In the genomic region with DNA sequence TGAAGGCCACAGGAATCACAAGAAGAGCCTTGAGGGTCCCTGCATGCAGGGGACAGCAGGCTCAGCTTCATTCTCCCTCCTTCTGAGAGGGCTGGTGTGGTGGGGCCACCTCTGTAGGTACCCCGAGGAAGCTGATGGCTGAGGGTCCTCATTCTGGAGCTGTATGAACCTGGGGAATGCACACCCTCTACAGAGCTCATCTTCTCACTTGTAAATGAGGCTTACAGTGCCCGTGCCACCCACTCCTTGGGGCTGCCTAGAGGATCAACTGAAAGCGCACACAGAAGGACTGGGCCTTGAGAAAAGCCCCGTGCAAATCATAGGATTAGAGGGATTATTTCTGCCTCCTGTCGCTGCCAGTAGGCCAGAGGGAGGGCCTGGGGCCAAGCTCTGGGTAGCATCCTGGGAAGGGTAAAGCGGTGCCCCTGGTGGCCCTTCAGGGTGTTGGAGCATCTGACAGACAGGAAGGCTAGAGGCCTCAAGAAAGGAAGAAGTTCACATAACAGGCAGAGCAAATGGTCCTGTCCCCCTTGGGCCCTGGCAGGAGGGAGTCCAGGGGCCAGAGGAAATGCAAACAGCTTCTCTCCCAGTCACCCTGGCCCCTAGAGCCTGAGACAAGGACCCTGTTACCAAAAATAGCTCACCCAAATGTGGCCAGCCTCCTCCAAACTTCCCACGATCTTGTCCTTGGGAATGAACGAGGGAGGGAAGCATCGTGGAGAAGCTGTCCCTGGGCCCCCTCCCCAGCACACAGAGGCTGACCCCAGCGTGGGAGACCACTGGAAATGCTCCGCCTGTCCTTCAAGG, we compare ENCODE assay signal across 8 mouse cellular contexts. TPM values are rescaled to one million over a fixed set of nuclear protein-coding genes. Genes with fewer than 3 reads are reported as not detected.
DNase-seq lines count a peak whose midpoint lies in the region; ATAC-seq and TF ChIP-seq lines count a peak whose summit lies in the region.

No protein-coding gene starts in this region.

- no peak overlapping the region for H3ac ChIP-seq in myocyte (ENCODE audit: control insufficient read depth, insufficient read length)

- H3K27ac ChIP-seq in cerebellum, adult 2 months (ENCODE audit: insufficient read depth, low read length) = no peak overlapping the region
- H3K27ac ChIP-seq in neural tube, embryonic 13.5 days (replicated peaks) = no peak overlapping the region
- no peak overlapping the region for H3K27ac ChIP-seq in neural tube, embryonic 15.5 days (replicated peaks)
- H3K27ac ChIP-seq in intestine, postnatal 0 days (ENCODE audit: low read depth, low read length) = peak overlapping the region; percentile 78

- TF ChIP-seq CTCF in cerebellum, adult 2 months (IDR thresholded peaks at IDR 0.05; ENCODE audit: borderline replicate concordance, insufficient read depth, low read depth, low read length) = peak; percentile 10; the same call in 1 of the 2 replicates
- TF ChIP-seq CTCF in intestine, postnatal 0 days (IDR thresholded peaks at IDR 0.05; ENCODE audit: low read depth) = peak; percentile 59

- no peak overlapping the region for H3K4me2 ChIP-seq in neural tube, embryonic 13.5 days
- no peak overlapping the region for H3K4me2 ChIP-seq in neural tube, embryonic 15.5 days
- no peak overlapping the region for H3K4me2 ChIP-seq in intestine, postnatal 0 days (replicated peaks; ENCODE audit: low read depth)
- H3K4me2 ChIP-seq in myocyte (ENCODE audit: low read depth) = peak overlapping the region; percentile 26

- 68% methylated on average over 11 of the region's 11 CpGs for WGBS in cerebellum, adult 2 months
- 62% methylated on average over 11 of the region's 11 CpGs for WGBS in neural tube, embryonic 13.5 days
- WGBS in neural tube, embryonic 15.5 days = 62% methylated on average over 11 of the region's 11 CpGs
- 37% methylated on average over 11 of the region's 11 CpGs for WGBS in intestine, postnatal 0 days

- no peaks in the 10 kb centered on the region for H3K27me3 ChIP-seq in cerebellum, adult 2 months (ENCODE audit: control insufficient read depth, insufficient read depth, low read length)
- H3K27me3 ChIP-seq in neural tube, embryonic 13.5 days = no peaks in the 10 kb centered on the region
- H3K27me3 ChIP-seq in neural tube, embryonic 15.5 days (replicated peaks) = no peaks in the 10 kb centered on the region
- no peaks in the 10 kb centered on the region for H3K27me3 ChIP-seq in intestine, postnatal 0 days (replicated peaks; ENCODE audit: control insufficient read depth, insufficient read depth, low read length)
- no peaks in the 10 kb centered on the region for H3K27me3 ChIP-seq in myocyte (ENCODE audit: control insufficient read depth, insufficient read depth, insufficient read length)

- H3K79me2 ChIP-seq in myocyte (ENCODE audit: control insufficient read depth, insufficient read depth) = peaks cover 1% of the 10 kb centered on the region

- H3K36me3 ChIP-seq in neural tube, embryonic 13.5 days = peaks cover 53% of the 10 kb centered on the region
- H3K36me3 ChIP-seq in neural tube, embryonic 15.5 days = peaks cover 36% of the 10 kb centered on the region
- peaks cover 45% of the 10 kb centered on the region for H3K36me3 ChIP-seq in intestine, postnatal 0 days (ENCODE audit: control insufficient read depth, insufficient read depth)
- H3K36me3 ChIP-seq in myocyte (ENCODE audit: control insufficient read depth, insufficient read depth) = peaks cover 25% of the 10 kb centered on the region

- TF ChIP-seq POLR2A in cerebellum, adult 2 months (IDR thresholded peaks at IDR 0.05; ENCODE audit: borderline replicate concordance, insufficient read depth, low read length) = no peak
- TF ChIP-seq POLR2A in myocyte (IDR thresholded peaks at IDR 0.05; ENCODE audit: insufficient read length, low read depth) = no peak

- no peak overlapping the region for H3K4me3 ChIP-seq in cerebellum, adult 2 months (replicated peaks; ENCODE audit: insufficient read depth, low read depth, low read length)
- no peak overlapping the region for H3K4me3 ChIP-seq in neural tube, embryonic 13.5 days
- H3K4me3 ChIP-seq in neural tube, embryonic 15.5 days (replicated peaks) = no peak overlapping the region
- no peak overlapping the region for H3K4me3 ChIP-seq in intestine, postnatal 0 days (ENCODE audit: low read depth, low read length)
- H3K4me3 ChIP-seq in myocyte = no peak overlapping the region

- H3K4me1 ChIP-seq in cerebellum, adult 2 months (ENCODE audit: control insufficient read depth, insufficient read depth, low read length) = peaks cover 44% of the 10 kb centered on the region
- H3K4me1 ChIP-seq in neural tube, embryonic 13.5 days (replicated peaks) = peaks cover 34% of the 10 kb centered on the region
- H3K4me1 ChIP-seq in neural tube, embryonic 15.5 days = peaks cover 20% of the 10 kb centered on the region; the same call in 1 of the 2 replicates
- no peaks in the 10 kb centered on the region; the same call in none of the 2 replicates for H3K4me1 ChIP-seq in intestine, postnatal 0 days (replicated peaks; ENCODE audit: control insufficient read depth, insufficient read depth, low read length)

- no peak for ATAC-seq in neural tube, embryonic 13.5 days (ENCODE audit: low read depth)
- ATAC-seq in neural tube, embryonic 15.5 days (ENCODE audit: low FRiP score) = no peak
- ATAC-seq in intestine, postnatal 0 days = no peak; the same call in 1 of the 2 replicates
- ATAC-seq in megakaryocyte, adult 5-6 weeks (ENCODE audit: poor library complexity, severe bottlenecking) = no peak
- no peak for ATAC-seq in monocyte, adult 5-6 weeks (replicated peaks; ENCODE audit: insufficient number of reproducible peaks, low FRiP score, low TSS enrichment, poor library complexity, severe bottlenecking)

- H3K9me3 ChIP-seq in neural tube, embryonic 13.5 days = no peaks in the 10 kb centered on the region
- H3K9me3 ChIP-seq in neural tube, embryonic 15.5 days (replicated peaks) = no peaks in the 10 kb centered on the region
- H3K9me3 ChIP-seq in intestine, postnatal 0 days (ENCODE audit: control insufficient read depth) = no peaks in the 10 kb centered on the region

- DNase-seq in cerebellum, adult 2 months = peak in 1 of 2 experiments; percentile 19
- no peak for DNase-seq in cerebellum, adult 9-10 months

- 0 out of 2 replicates have a peak overlapping the region, but pooled peaks have one; percentile 0 for H3K9ac ChIP-seq in neural tube, embryonic 13.5 days
- H3K9ac ChIP-seq in neural tube, embryonic 15.5 days (replicated peaks) = no peak overlapping the region
- peak overlapping the region; percentile 5; the same call in 1 of the 2 replicates for H3K9ac ChIP-seq in intestine, postnatal 0 days (ENCODE audit: low read depth, low read length)

TF ChIP-seq in myocyte, 11 proteins besides CTCF, POLR2A, EP300 and RAD21:
- TF ChIP-seq MYOD1 (IDR thresholded peaks at IDR 0.05; ENCODE audit: control insufficient read depth in 1 of 3, insufficient read length in 2 of 3, low read depth in 2 of 3) = peak in 1 of 3 experiments; percentile 3
- no peak for TF ChIP-seq USF1 (IDR thresholded peaks at IDR 0.05; ENCODE audit: low read depth)

RNA-seq across cellular contexts. Expression of a gene that starts 16.2 kb away (rescaled TPM):
- 60.6 and 64.0 TPM in 2 replicates for polyA plus RNA-seq in cerebellum, adult 2 months (2012; rRNA removed)
- 55.7 and 59.2 TPM in 2 replicates for polyA plus RNA-seq in neural tube, embryonic 13.5 days (2015; fragmentation: Nextera tagmentation; extraction: Ambion mirVana)
- polyA plus RNA-seq in neural tube, embryonic 15.5 days (2015; fragmentation: Nextera tagmentation; extraction: Ambion mirVana) = 68.6 and 71.0 TPM in 2 replicates
- polyA plus RNA-seq in intestine, postnatal 0 days (2015; fragmentation: Nextera tagmentation; extraction: Ambion mirVana) = 37.9 and 38.6 TPM in 2 replicates
- 69.5 TPM for polyA plus RNA-seq in myocyte (2012; fragmentation: generic; extraction: Trizol)
- total RNA-seq in megakaryocyte, adult 5-6 weeks (2015) = 10.1 and 11.9 TPM in 2 replicates
- total RNA-seq in megakaryocyte, adult 5-6 weeks (2017) = 26.1 and 27.8 TPM in 2 replicates
- 25.9 to 34.1 TPM (median 26.3 TPM) in 3 replicates for total RNA-seq in monocyte, adult 5-6 weeks (2017)

RNA-seq across cellular contexts. Expression of a gene that starts 16.2 kb away (rescaled TPM):
- 6.4 and 6.5 TPM in 2 replicates for polyA plus RNA-seq in cerebellum, adult 2 months (2012; rRNA removed)
- polyA plus RNA-seq in neural tube, embryonic 13.5 days (2015; fragmentation: Nextera tagmentation; extraction: Ambion mirVana) = 6.7 TPM in 2 replicates
- 7.1 and 8.8 TPM in 2 replicates for polyA plus RNA-seq in neural tube, embryonic 15.5 days (2015; fragmentation: Nextera tagmentation; extraction: Ambion mirVana)
- polyA plus RNA-seq in intestine, postnatal 0 days (2015; fragmentation: Nextera tagmentation; extraction: Ambion mirVana) = 5.0 and 5.3 TPM in 2 replicates
- 34.7 TPM for polyA plus RNA-seq in myocyte (2012; fragmentation: generic; extraction: Trizol)
- total RNA-seq in megakaryocyte, adult 5-6 weeks (2015) = not detected in 2 replicates
- total RNA-seq in megakaryocyte, adult 5-6 weeks (2017) = 0.12 TPM in 1 of 2 replicates, not detected in the other
- 0.19 to 0.43 TPM (median 0.39 TPM) in 3 replicates for total RNA-seq in monocyte, adult 5-6 weeks (2017)

RNA-seq across cellular contexts. Expression of a gene that starts 23.6 kb away (rescaled TPM):
- 85.9 and 86.1 TPM in 2 replicates for polyA plus RNA-seq in cerebellum, adult 2 months (2012; rRNA removed)
- polyA plus RNA-seq in neural tube, embryonic 13.5 days (2015; fragmentation: Nextera tagmentation; extraction: Ambion mirVana) = 27.9 and 33.5 TPM in 2 replicates
- polyA plus RNA-seq in neural tube, embryonic 15.5 days (2015; fragmentation: Nextera tagmentation; extraction: Ambion mirVana) = 31.4 and 35.5 TPM in 2 replicates
- 25.3 and 27.5 TPM in 2 replicates for polyA plus RNA-seq in intestine, postnatal 0 days (2015; fragmentation: Nextera tagmentation; extraction: Ambion mirVana)
- 15.2 TPM for polyA plus RNA-seq in myocyte (2012; fragmentation: generic; extraction: Trizol)
- 68.6 and 74.5 TPM in 2 replicates for total RNA-seq in megakaryocyte, adult 5-6 weeks (2015)
- total RNA-seq in megakaryocyte, adult 5-6 weeks (2017) = 40.2 and 49.1 TPM in 2 replicates
- 28.4 to 62.6 TPM (median 29.8 TPM) in 3 replicates for total RNA-seq in monocyte, adult 5-6 weeks (2017)

RNA-seq across cellular contexts. Expression of a gene that starts 31.2 kb away (rescaled TPM):
- polyA plus RNA-seq in cerebellum, adult 2 months (2012; rRNA removed) = 121 and 132 TPM in 2 replicates
- polyA plus RNA-seq in neural tube, embryonic 13.5 days (2015; fragmentation: Nextera tagmentation; extraction: Ambion mirVana) = 152 and 169 TPM in 2 replicates
- 150 and 179 TPM in 2 replicates for polyA plus RNA-seq in neural tube, embryonic 15.5 days (2015; fragmentation: Nextera tagmentation; extraction: Ambion mirVana)
- polyA plus RNA-seq in intestine, postnatal 0 days (2015; fragmentation: Nextera tagmentation; extraction: Ambion mirVana) = 63.3 and 72.1 TPM in 2 replicates
- polyA plus RNA-seq in myocyte (2012; fragmentation: generic; extraction: Trizol) = 98.6 TPM
- total RNA-seq in megakaryocyte, adult 5-6 weeks (2015) = 30.8 and 42.8 TPM in 2 replicates
- 18.1 and 24.3 TPM in 2 replicates for total RNA-seq in megakaryocyte, adult 5-6 weeks (2017)
- 5.1 to 18.7 TPM (median 14.8 TPM) in 3 replicates for total RNA-seq in monocyte, adult 5-6 weeks (2017)
